16 mouse cellular contexts compared by ENCODE assay signal in genomic region chr12:44501807-44502487, GRCm38 (mm10).
DNase-seq lines count a peak whose midpoint lies in the region; ATAC-seq lines count a peak whose summit lies in the region.
"Had no signal": no experiment of that assay in that cellular context is flagged by ENCODE, and none has a peak within 500 bp of the region (broad histone marks: within the 10 kb centered on the region; RNA-seq: fewer than 3 reads in every experiment).

No protein-coding gene starts in this region.

- no peak overlapping the region for H3K4me2 ChIP-seq in midbrain, embryonic 13.5 days (replicated peaks)
- H3K4me2 ChIP-seq in forebrain, embryonic 16.5 days (ENCODE audit: low read length): no peak overlapping the region
- H3K4me2 ChIP-seq: embryonic facial prominence, embryonic 15.5 days; liver, embryonic 12.5 days had no signal

- peak; percentile 33 to 49 for DNase-seq in cerebellum, adult 18-20 months
- DNase-seq in cerebellum, adult 9-10 months: no peak
- no peak for DNase-seq in midbrain, embryonic 10.5 days (ENCODE audit: low spot score)
- peak; percentile 58 for DNase-seq in retina, embryonic 14.5 days (ENCODE audit: low spot score)
- DNase-seq in embryonic facial prominence, embryonic 10.5 days (ENCODE audit: low spot score): no peak
- DNase-seq in kidney, adult 18-20 months: no peak
- DNase-seq: gastrocnemius, postnatal 10 days; heart, postnatal 14 days; kidney, postnatal 25 days had no signal

- 64% methylated on average over 5 of the region's 5 CpGs for WGBS in midbrain, embryonic 13.5 days
- 83% methylated on average over 5 of the region's 5 CpGs for WGBS in midbrain, embryonic 10.5 days
- WGBS in forebrain, embryonic 16.5 days: 44% methylated on average over 5 of the region's 5 CpGs
- 75% methylated on average over 5 of the region's 5 CpGs for WGBS in embryonic facial prominence, embryonic 10.5 days

- H3K4me1 ChIP-seq in midbrain, embryonic 13.5 days (replicated peaks): peaks cover 48% of the 10 kb centered on the region
- H3K4me1 ChIP-seq in midbrain, embryonic 10.5 days: peaks cover 7% of the 10 kb centered on the region
- peaks cover 22% of the 10 kb centered on the region for H3K4me1 ChIP-seq in forebrain, embryonic 16.5 days (replicated peaks; ENCODE audit: control insufficient read depth, insufficient read depth, low read length)
- no peaks in the 10 kb centered on the region for H3K4me1 ChIP-seq in embryonic facial prominence, embryonic 10.5 days
- H3K4me1 ChIP-seq: embryonic facial prominence, embryonic 15.5 days; limb, embryonic 10.5 days; liver, embryonic 12.5 days; megakaryocyte, embryonic 14.5 days had no signal

- H3K27ac ChIP-seq in midbrain, embryonic 13.5 days: peak overlapping the region; percentile 51
- H3K27ac ChIP-seq in midbrain, embryonic 10.5 days (replicated peaks): no peak overlapping the region
- 0 out of 2 replicates have a peak overlapping the region, but pooled peaks have one; percentile 12 for H3K27ac ChIP-seq in forebrain, embryonic 16.5 days (ENCODE audit: low read length)
- H3K27ac ChIP-seq in embryonic facial prominence, embryonic 10.5 days (replicated peaks): no peak overlapping the region
- H3K27ac ChIP-seq: embryonic facial prominence, embryonic 15.5 days; limb, embryonic 10.5 days; liver, embryonic 12.5 days had no signal

- H3K4me3 ChIP-seq in midbrain, embryonic 13.5 days (replicated peaks): no peak overlapping the region
- H3K4me3 ChIP-seq in midbrain, embryonic 10.5 days: no peak overlapping the region
- no peak overlapping the region for H3K4me3 ChIP-seq in forebrain, embryonic 16.5 days (replicated peaks; ENCODE audit: low read length)
- H3K4me3 ChIP-seq in embryonic facial prominence, embryonic 10.5 days: no peak overlapping the region
- H3K4me3 ChIP-seq: embryonic facial prominence, embryonic 15.5 days; limb, embryonic 10.5 days; liver, embryonic 12.5 days; megakaryocyte, embryonic 14.5 days had no signal

- no peaks in the 10 kb centered on the region for H3K36me3 ChIP-seq in midbrain, embryonic 13.5 days
- no peaks in the 10 kb centered on the region for H3K36me3 ChIP-seq in midbrain, embryonic 10.5 days
- no peaks in the 10 kb centered on the region for H3K36me3 ChIP-seq in forebrain, embryonic 16.5 days (ENCODE audit: control insufficient read depth, insufficient read depth)
- no peaks in the 10 kb centered on the region for H3K36me3 ChIP-seq in embryonic facial prominence, embryonic 10.5 days (replicated peaks)
- H3K36me3 ChIP-seq: embryonic facial prominence, embryonic 15.5 days; limb, embryonic 10.5 days; liver, embryonic 12.5 days had no signal

- H3K9me3 ChIP-seq in midbrain, embryonic 13.5 days: no peaks in the 10 kb centered on the region
- H3K9me3 ChIP-seq in midbrain, embryonic 10.5 days (replicated peaks): no peaks in the 10 kb centered on the region
- H3K9me3 ChIP-seq in forebrain, embryonic 16.5 days (ENCODE audit: control insufficient read depth, low read length): no peaks in the 10 kb centered on the region
- H3K9me3 ChIP-seq in embryonic facial prominence, embryonic 10.5 days: no peaks in the 10 kb centered on the region
- H3K9me3 ChIP-seq: embryonic facial prominence, embryonic 15.5 days; limb, embryonic 10.5 days; liver, embryonic 12.5 days; megakaryocyte, embryonic 14.5 days had no signal

- no peaks in the 10 kb centered on the region for H3K27me3 ChIP-seq in midbrain, embryonic 13.5 days
- H3K27me3 ChIP-seq in midbrain, embryonic 10.5 days (ENCODE audit: low read depth, poor library complexity, severe bottlenecking): no peaks in the 10 kb centered on the region
- H3K27me3 ChIP-seq in forebrain, embryonic 16.5 days (replicated peaks; ENCODE audit: control insufficient read depth, insufficient read depth, low read length): no peaks in the 10 kb centered on the region
- no peaks in the 10 kb centered on the region for H3K27me3 ChIP-seq in embryonic facial prominence, embryonic 10.5 days (replicated peaks; ENCODE audit: low read depth, poor library complexity, severe bottlenecking)
- H3K27me3 ChIP-seq: embryonic facial prominence, embryonic 15.5 days; liver, embryonic 12.5 days; megakaryocyte, embryonic 14.5 days had no signal

- H3K9ac ChIP-seq in midbrain, embryonic 13.5 days (replicated peaks): no peak overlapping the region
- no peak overlapping the region for H3K9ac ChIP-seq in forebrain, embryonic 16.5 days (replicated peaks; ENCODE audit: low read depth, low read length)
- H3K9ac ChIP-seq: embryonic facial prominence, embryonic 15.5 days; liver, embryonic 12.5 days had no signal

- ATAC-seq in midbrain, embryonic 13.5 days: peak; percentile 74; the same call in 1 of the 2 replicates
- ATAC-seq in forebrain, embryonic 16.5 days: no peak
- ATAC-seq: intestine, embryonic 16.5 days; liver, embryonic 12.5 days had no signal

Comparison
In these comparisons a context has a peak if more than half of its experiments do, and no peak if none do; other contexts are left out.
1. DNase-seq: peak in cerebellum, adult 18-20 months (2 of 2) and retina, embryonic 14.5 days (single experiment); none in cerebellum, adult 9-10 months (single experiment), midbrain, embryonic 10.5 days (single experiment), embryonic facial prominence, embryonic 10.5 days (single experiment) and kidney, adult 18-20 months (single experiment).
2. H3K27ac ChIP-seq: peak in midbrain, embryonic 13.5 days (single experiment) and forebrain, embryonic 16.5 days (single experiment); none in midbrain, embryonic 10.5 days (single experiment) and embryonic facial prominence, embryonic 10.5 days (single experiment).